Mouse (Mus musculus): ENCODE results near the gene Itsn1. TPM values are rescaled to one million over a fixed set of nuclear protein-coding genes. Genes with fewer than 3 reads are reported as not detected.

Itsn1 gene
- polyA plus RNA-seq, 1 experiment from 2014 or later = 9.7 TPM

DNA sequence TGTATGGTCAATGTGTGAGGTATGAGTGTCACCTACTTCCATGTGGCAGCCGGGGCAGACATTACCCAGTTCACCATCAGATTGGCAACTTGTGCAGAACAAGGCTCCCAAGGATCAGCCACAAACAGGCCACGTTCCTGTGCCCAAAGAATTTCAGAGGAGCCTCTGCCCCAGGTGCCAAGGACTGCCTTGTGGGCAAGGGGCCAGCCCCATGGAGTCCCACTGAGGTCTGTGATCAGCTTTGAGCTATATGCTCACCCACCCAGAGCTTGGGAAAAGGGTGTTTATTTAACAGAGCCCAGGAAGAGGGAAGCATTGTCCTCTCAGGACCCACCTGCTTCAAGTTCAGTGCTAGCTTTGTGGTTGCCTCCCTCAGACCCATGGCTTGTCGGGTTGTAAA lies 159.3 kb downstream of the Itsn1 start:
- WGBS = 82% methylated on average over 3 of the region's 3 CpGs
- Histone ChIP-seq H3K27ac (ENCODE audit: low read length) (no peak overlapping the region), H3K36me3 (ENCODE audit: insufficient read depth, low read length) (no peaks in the 10 kb centered on the region), H3K4me2 (replicated peaks; ENCODE audit: low read depth, low read length) (no peak overlapping the region), H3K4me1 (ENCODE audit: insufficient read depth, low read depth, low read length) (no peaks in the 10 kb centered on the region), H3K9ac (replicated peaks; ENCODE audit: low read depth) (no peak overlapping the region), H3K4me3 (ENCODE audit: low read depth, low read length) (no peak overlapping the region), H3K27me3 (replicated peaks; ENCODE audit: insufficient read depth, low read length) (no peaks in the 10 kb centered on the region), H3K9me3 (ENCODE audit: low read length) (no peaks in the 10 kb centered on the region)
- TF ChIP-seq EP300 (IDR thresholded peaks at IDR 0.05) = no peak
- TF ChIP-seq CTCF (IDR thresholded peaks at IDR 0.05) = no peak
- ATAC-seq (no peak), DNase-seq (ENCODE audit: low spot score) (no peak)

DNA sequence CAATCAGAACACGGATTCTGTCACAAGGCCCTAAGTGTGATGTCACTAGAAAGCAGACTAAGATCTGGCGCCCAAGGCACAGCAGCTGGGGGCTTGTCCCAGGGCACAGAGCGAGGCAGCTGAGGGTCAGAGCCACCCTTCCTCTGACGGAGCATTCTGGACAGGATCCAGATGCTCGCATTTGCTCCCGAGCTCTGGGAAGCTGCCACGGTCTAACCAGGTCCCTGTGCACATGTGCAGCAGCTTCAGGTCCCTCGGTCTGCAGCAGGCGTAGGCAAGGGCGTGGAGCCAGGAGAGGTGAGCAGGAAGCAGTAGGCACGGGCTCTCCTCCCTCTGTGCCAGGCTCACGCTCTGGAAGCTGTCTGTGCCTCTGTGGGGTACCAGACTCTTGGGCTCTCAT lies 160.8 kb downstream of the Itsn1 start:
- Histone ChIP-seq H3K9me3 (ENCODE audit: low read length) (no peaks in the 10 kb centered on the region), H3K4me3 (ENCODE audit: low read depth, low read length) (no peak overlapping the region), H3K4me2 (replicated peaks; ENCODE audit: low read depth, low read length) (no peak overlapping the region), H3K27me3 (replicated peaks; ENCODE audit: insufficient read depth, low read length) (no peaks in the 10 kb centered on the region), H3K4me1 (ENCODE audit: insufficient read depth, low read depth, low read length) (no peaks in the 10 kb centered on the region), H3K36me3 (ENCODE audit: insufficient read depth, low read length) (no peaks in the 10 kb centered on the region), H3K27ac (ENCODE audit: low read length) (no peak overlapping the region), H3K9ac (replicated peaks; ENCODE audit: low read depth) (no peak overlapping the region)
- TF ChIP-seq CTCF (IDR thresholded peaks at IDR 0.05) = no peak
- TF ChIP-seq EP300 (IDR thresholded peaks at IDR 0.05) = no peak
- WGBS = 39% methylated on average over 12 of the region's 12 CpGs
- ATAC-seq (peak; percentile 34; the same call in 1 of the 2 replicates), DNase-seq (ENCODE audit: low spot score) (peak; percentile 37)

DNA sequence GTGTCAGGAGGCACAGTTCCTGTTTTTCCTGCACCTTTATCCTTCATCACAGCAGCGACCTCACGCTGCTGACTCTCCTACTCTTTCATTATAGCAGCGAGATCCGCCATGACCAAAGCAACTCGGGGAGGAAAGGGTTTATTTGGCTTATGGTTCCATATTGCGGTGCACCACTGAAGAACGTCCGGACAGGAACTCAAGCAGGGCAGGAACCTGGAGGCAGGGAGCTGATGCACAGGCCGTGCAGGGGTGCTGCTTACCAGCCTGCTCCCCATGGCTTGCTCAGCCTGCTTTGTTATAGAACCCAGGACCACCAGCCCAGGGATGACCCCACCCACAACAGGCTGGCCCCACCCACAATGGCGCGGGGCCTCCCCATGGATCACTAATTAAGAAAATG lies 162.1 kb downstream of the Itsn1 start:
- no peaks in the 10 kb centered on the region for H3K9me3 ChIP-seq (ENCODE audit: low read length)
- no peaks in the 10 kb centered on the region for H3K27me3 ChIP-seq (replicated peaks; ENCODE audit: insufficient read depth, low read length)
- H3K4me1 ChIP-seq (ENCODE audit: insufficient read depth, low read depth, low read length) = no peaks in the 10 kb centered on the region
- H3K9ac ChIP-seq (replicated peaks; ENCODE audit: low read depth) = no peak overlapping the region
- 77% methylated on average over 11 of the region's 11 CpGs for WGBS
- H3K4me2 ChIP-seq (replicated peaks; ENCODE audit: low read depth, low read length) = no peak overlapping the region
- no peak for TF ChIP-seq EP300 (IDR thresholded peaks at IDR 0.05)
- no peak for TF ChIP-seq CTCF (IDR thresholded peaks at IDR 0.05)
- no peak for DNase-seq (ENCODE audit: low spot score)
- H3K36me3 ChIP-seq (ENCODE audit: insufficient read depth, low read length) = no peaks in the 10 kb centered on the region
- ATAC-seq = no peak
- H3K4me3 ChIP-seq (ENCODE audit: low read depth, low read length) = no peak overlapping the region
- H3K27ac ChIP-seq (ENCODE audit: low read length) = no peak overlapping the region

DNA sequence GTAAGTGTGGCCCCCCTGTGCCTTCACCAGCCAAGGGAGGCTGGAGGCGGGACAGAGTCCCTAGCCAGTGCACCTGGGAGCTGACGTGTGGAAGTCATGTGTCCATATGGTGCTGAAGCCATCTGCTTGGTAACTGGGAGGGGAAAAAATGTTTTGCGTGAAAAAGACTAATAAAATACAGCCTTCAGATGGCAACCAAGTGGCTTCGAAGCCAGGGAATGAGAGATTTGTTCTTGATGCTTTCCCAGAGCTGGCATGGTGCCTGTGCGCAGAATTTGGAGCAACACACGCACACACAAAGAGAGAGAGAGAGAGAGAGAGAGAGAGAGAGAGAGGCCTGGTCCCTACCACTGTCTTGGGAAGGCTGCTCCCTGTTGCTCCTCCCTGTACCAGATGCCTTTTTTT lies 167.3 kb downstream of the Itsn1 start:
- no peak for TF ChIP-seq CTCF (IDR thresholded peaks at IDR 0.05)
- no peak for TF ChIP-seq EP300 (IDR thresholded peaks at IDR 0.05)

DNA sequence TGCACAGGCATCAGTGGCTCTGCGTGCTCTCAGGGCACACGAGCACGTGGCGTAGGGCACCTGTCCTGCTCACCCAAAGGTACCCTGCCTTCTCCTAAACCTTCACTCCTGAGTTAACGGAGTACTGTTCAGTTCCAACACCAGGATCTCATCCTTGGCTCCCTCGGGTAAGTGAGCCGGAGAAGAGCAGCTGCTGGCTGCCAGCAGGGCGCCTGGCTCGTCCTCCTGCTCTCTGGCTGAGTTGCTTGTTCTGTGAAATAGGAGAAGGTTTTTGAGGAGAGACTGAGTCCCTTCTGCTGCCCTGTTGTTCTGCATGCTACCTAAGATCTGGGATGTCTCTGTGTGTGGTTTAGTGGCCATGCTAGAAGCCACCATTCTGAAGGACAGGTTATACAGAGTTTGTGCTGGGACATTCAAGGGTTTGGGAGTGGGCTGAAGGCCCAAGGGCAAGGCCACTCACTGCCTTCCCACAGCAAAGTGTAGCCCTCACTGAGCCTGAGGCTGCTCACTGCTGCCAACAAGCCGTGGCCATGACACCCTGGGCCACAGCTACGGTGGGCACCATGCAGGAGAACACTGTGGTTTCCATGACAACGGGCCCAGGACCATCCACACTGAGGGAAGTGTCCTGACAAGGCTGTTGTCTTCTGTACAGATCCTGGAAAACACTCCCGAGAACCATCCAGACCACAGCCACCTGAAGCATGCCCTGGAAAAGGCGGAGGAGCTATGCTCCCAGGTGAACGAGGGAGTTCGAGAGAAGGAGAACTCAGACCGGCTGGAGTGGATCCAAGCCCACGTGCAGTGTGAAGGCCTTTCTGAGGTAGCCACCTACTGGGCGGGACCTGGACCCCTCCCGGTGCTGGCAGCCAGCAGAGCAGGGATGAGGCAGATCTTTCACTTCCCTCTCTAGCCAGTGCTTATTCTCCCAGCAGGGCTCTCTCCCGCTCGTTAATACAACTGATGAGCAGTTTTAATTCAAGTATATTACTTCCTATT lies 170.1 kb downstream of the Itsn1 start:
- WGBS = 48% methylated on average over 22 of the region's 22 CpGs
- DNase-seq (ENCODE audit: low spot score) = peak; percentile 40
- no peak for TF ChIP-seq EP300 (IDR thresholded peaks at IDR 0.05)
- TF ChIP-seq CTCF (IDR thresholded peaks at IDR 0.05) = no peak

More for the DNA sequence above, 167.3 kb downstream of the Itsn1 start:
- Histone ChIP-seq H3K27me3 (replicated peaks; ENCODE audit: insufficient read depth, low read length) (no peaks in the 10 kb centered on the region), H3K4me2 (replicated peaks; ENCODE audit: low read depth, low read length) (no peak overlapping the region), H3K4me1 (ENCODE audit: insufficient read depth, low read depth, low read length) (no peaks in the 10 kb centered on the region), H3K4me3 (ENCODE audit: low read depth, low read length) (no peak overlapping the region), H3K9me3 (ENCODE audit: low read length) (no peaks in the 10 kb centered on the region), H3K27ac (ENCODE audit: low read length) (no peak overlapping the region), H3K36me3 (ENCODE audit: insufficient read depth, low read length) (no peaks in the 10 kb centered on the region), H3K9ac (replicated peaks; ENCODE audit: low read depth) (no peak overlapping the region)
- no peak for ATAC-seq
- WGBS = 69% methylated on average over 6 of the region's 6 CpGs
- no peak for DNase-seq (ENCODE audit: low spot score)

DNA sequence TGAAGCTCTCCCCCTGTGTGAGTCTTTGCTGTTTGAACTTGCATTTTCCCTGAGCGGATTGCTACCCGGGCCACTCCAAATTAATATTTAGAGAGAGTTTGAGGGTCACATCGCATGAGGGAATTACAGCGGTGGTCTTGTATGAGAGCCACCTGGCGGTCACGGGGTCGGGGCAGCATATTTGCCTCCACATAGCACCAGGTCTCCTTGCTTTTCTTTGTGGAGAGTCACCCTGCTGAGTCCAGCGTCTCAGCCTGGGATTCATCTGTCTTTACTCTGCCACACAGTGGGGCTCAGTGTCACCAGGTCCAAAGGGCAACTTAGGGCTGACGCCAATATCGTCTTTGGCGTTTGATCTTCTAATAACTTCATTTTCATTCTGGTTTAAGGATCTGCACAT lies 171.2 kb downstream of the Itsn1 start:
- DNase-seq (ENCODE audit: low spot score) (no peak), ATAC-seq (no peak)
- 39% methylated on average over 11 of the region's 11 CpGs for WGBS
- H3K4me2 ChIP-seq (replicated peaks; ENCODE audit: low read depth, low read length) = no peak overlapping the region
- TF ChIP-seq EP300 (IDR thresholded peaks at IDR 0.05) (no peak), CTCF (IDR thresholded peaks at IDR 0.05) (0 out of 2 replicates have a peak, but pooled peaks have one; percentile 9)
- no peaks in the 10 kb centered on the region for H3K9me3 ChIP-seq (ENCODE audit: low read length)
- no peaks in the 10 kb centered on the region for H3K4me1 ChIP-seq (ENCODE audit: insufficient read depth, low read depth, low read length)
- no peak overlapping the region for H3K9ac ChIP-seq (replicated peaks; ENCODE audit: low read depth)
- no peaks in the 10 kb centered on the region for H3K27me3 ChIP-seq (replicated peaks; ENCODE audit: insufficient read depth, low read length)
- no peak overlapping the region for H3K4me3 ChIP-seq (ENCODE audit: low read depth, low read length)
- H3K36me3 ChIP-seq (ENCODE audit: insufficient read depth, low read length) = no peaks in the 10 kb centered on the region
- no peak overlapping the region for H3K27ac ChIP-seq (ENCODE audit: low read length)

More for the DNA sequence above, 170.1 kb downstream of the Itsn1 start:
- Histone ChIP-seq H3K4me1 (ENCODE audit: insufficient read depth, low read depth, low read length) (no peaks in the 10 kb centered on the region), H3K4me2 (replicated peaks; ENCODE audit: low read depth, low read length) (no peak overlapping the region), H3K9me3 (ENCODE audit: low read length) (no peaks in the 10 kb centered on the region), H3K27ac (ENCODE audit: low read length) (no peak overlapping the region), H3K27me3 (replicated peaks; ENCODE audit: insufficient read depth, low read length) (no peaks in the 10 kb centered on the region), H3K4me3 (ENCODE audit: low read depth, low read length) (no peak overlapping the region), H3K36me3 (ENCODE audit: insufficient read depth, low read length) (no peaks in the 10 kb centered on the region), H3K9ac (replicated peaks; ENCODE audit: low read depth) (no peak overlapping the region)
- ATAC-seq = peak; percentile 32; the same call in 1 of the 2 replicates
